Mouse (Mus musculus): ENCODE results near the gene Tmem141.

Gene Tmem141

GRCm38 (mm10) chr2:25621229-25622200, at the start of gene Tmem141:
Tmem141 (minus strand) TSS chr2:25622005.
- ATAC-seq (ENCODE audit: insufficient number of reproducible peaks, low FRiP score, low TSS enrichment), result peak; percentile 88

GRCm38 (mm10) chr2:25666516-25666915, 44.7 kb upstream of the Tmem141 start:
- ATAC-seq (ENCODE audit: insufficient number of reproducible peaks, low FRiP score, low TSS enrichment), result no peak

GRCm38 (mm10) chr2:25664125-25664524, 42.3 kb upstream of the Tmem141 start:
- no peak for ATAC-seq (ENCODE audit: insufficient number of reproducible peaks, low FRiP score, low TSS enrichment)

- ATAC-seq (ENCODE audit: insufficient number of reproducible peaks, low FRiP score, low TSS enrichment), result no peak
Observed at GRCm38 (mm10) chr2:25663511-25663910, 41.7 kb upstream of the Tmem141 start.

- no peak for ATAC-seq (ENCODE audit: insufficient number of reproducible peaks, low FRiP score, low TSS enrichment)
Observed at GRCm38 (mm10) chr2:25661245-25661970, 39.6 kb upstream of the Tmem141 start.

- no peak for ATAC-seq (ENCODE audit: insufficient number of reproducible peaks, low FRiP score, low TSS enrichment)
Observed at GRCm38 (mm10) chr2:25660279-25660678, 38.5 kb upstream of the Tmem141 start.

- ATAC-seq (ENCODE audit: insufficient number of reproducible peaks, low FRiP score, low TSS enrichment), result no peak
Observed at GRCm38 (mm10) chr2:25657652-25658051, 35.8 kb upstream of the Tmem141 start, which contains the start of gene Lcn5. Lcn5 (plus strand) TSS chr2:25657952.

GRCm38 (mm10) chr2:25657246-25657645, 35.4 kb upstream of the Tmem141 start:
- ATAC-seq (ENCODE audit: insufficient number of reproducible peaks, low FRiP score, low TSS enrichment), result no peak

- ATAC-seq (ENCODE audit: insufficient number of reproducible peaks, low FRiP score, low TSS enrichment), result no peak
Observed at GRCm38 (mm10) chr2:25656691-25657090, 34.9 kb upstream of the Tmem141 start.

GRCm38 (mm10) chr2:25654502-25654901, 32.7 kb upstream of the Tmem141 start:
- no peak for ATAC-seq (ENCODE audit: insufficient number of reproducible peaks, low FRiP score, low TSS enrichment)

- ATAC-seq (ENCODE audit: insufficient number of reproducible peaks, low FRiP score, low TSS enrichment), result no peak
Observed at GRCm38 (mm10) chr2:25652902-25653301, 31.1 kb upstream of the Tmem141 start, which contains the start of gene Lcn8. Lcn8 (plus strand) TSS chr2:25653120.

GRCm38 (mm10) chr2:25639890-25640289, 18.1 kb upstream of the Tmem141 start:
- no peak for ATAC-seq (ENCODE audit: insufficient number of reproducible peaks, low FRiP score, low TSS enrichment)

GRCm38 (mm10) chr2:25634046-25634445, 12.2 kb upstream of the Tmem141 start:
- no peak for ATAC-seq (ENCODE audit: insufficient number of reproducible peaks, low FRiP score, low TSS enrichment)

GRCm38 (mm10) chr2:25633616-25634015, 11.8 kb upstream of the Tmem141 start:
- no peak for ATAC-seq (ENCODE audit: insufficient number of reproducible peaks, low FRiP score, low TSS enrichment)

- ATAC-seq (ENCODE audit: insufficient number of reproducible peaks, low FRiP score, low TSS enrichment), result no peak
Observed at GRCm38 (mm10) chr2:25628738-25629137, 6.9 kb upstream of the Tmem141 start.

- ATAC-seq (ENCODE audit: insufficient number of reproducible peaks, low FRiP score, low TSS enrichment), result no peak
Observed at GRCm38 (mm10) chr2:25627811-25628210, 6.0 kb upstream of the Tmem141 start, which contains the start of gene Fcna. Fcna (minus strand) TSS chr2:25628030.

GRCm38 (mm10) chr2:25625986-25626385, 4.2 kb upstream of the Tmem141 start:
- ATAC-seq (ENCODE audit: insufficient number of reproducible peaks, low FRiP score, low TSS enrichment), result no peak

- no peak for ATAC-seq (ENCODE audit: insufficient number of reproducible peaks, low FRiP score, low TSS enrichment)
Observed at GRCm38 (mm10) chr2:25620852-25621228, 965 bp downstream of the Tmem141 start.

- no peak for ATAC-seq (ENCODE audit: insufficient number of reproducible peaks, low FRiP score, low TSS enrichment)
Observed at GRCm38 (mm10) chr2:25620386-25620785, 1.4 kb downstream of the Tmem141 start.

GRCm38 (mm10) chr2:25617578-25617977, 4.2 kb downstream of the Tmem141 start, which contains the start of gene Ccdc183:
Ccdc183 (minus strand) TSS chr2:25617678.
- ATAC-seq (ENCODE audit: insufficient number of reproducible peaks, low FRiP score, low TSS enrichment), result no peak

- ATAC-seq (ENCODE audit: insufficient number of reproducible peaks, low FRiP score, low TSS enrichment), result no peak
Observed at GRCm38 (mm10) chr2:25616398-25616797, 5.4 kb downstream of the Tmem141 start.
